Mouse (Mus musculus) kidney, adult 2 months (tissue): ENCODE results near the gene Slc23a2.

Experiments used
- CTCF ChIP-seq: fragments of 200-500 bp; conservative IDR thresholded peaks from 2 replicates; pipeline ENCODE4 v1.5.1; 2011; ENCODE audit warnings: low read depth, mild to moderate bottlenecking, control low read depth, low read length, moderate library complexity, mixed read lengths; ENCODE audit not compliant: insufficient read depth, insufficient read length
- POLR2A ChIP-seq: fragments of 200-500 bp; IDR thresholded peaks from one replicate; pipeline ENCODE4 v1.6.1; 2011; ENCODE audit warnings: low read depth, low read length, control low read depth

GRCm38 (mm10) chr2:132019372-132019811, 125.5 kb downstream of the Slc23a2 start:
- no peak for TF ChIP-seq CTCF
- no peak for TF ChIP-seq POLR2A
